Mouse (Mus musculus): ENCODE measurements around the gene Hist1h3e. TPM values are rescaled to one million over a fixed set of nuclear protein-coding genes. Genes with fewer than 3 reads are reported as not detected.
"Not testable (repeated sequence)": the region's sequence is repeated elsewhere in the genome, so short reads cannot be mapped to it uniquely, and the experiment has no call there.

Hist1h3e gene
- total RNA-seq, 2 experiments from 2014 or later = 130 to 134 TPM

GRCm38 (mm10) chr13:23542225-23542980 is 19.8 kb downstream of the Hist1h3e start:
- DNase-seq; intact Hi-C loops (cut with DNase I): not testable (repeated sequence)

GRCm38 (mm10) chr13:23541497-23541896 is 20.7 kb downstream of the Hist1h3e start:
- intact Hi-C loops (cut with DNase I) = no loop called here
- DNase-seq = no peak

GRCm38 (mm10) chr13:23539821-23540220 is 22.3 kb downstream of the Hist1h3e start:
- DNase-seq; intact Hi-C loops (cut with DNase I): not testable (repeated sequence)

GRCm38 (mm10) chr13:23538249-23538648 is 23.9 kb downstream of the Hist1h3e start:
- no peak for DNase-seq
- intact Hi-C loops (cut with DNase I) = no loop called here

GRCm38 (mm10) chr13:23537006-23537710 is 25.0 kb downstream of the Hist1h3e start:
- intact Hi-C loops (cut with DNase I) = no loop called here

GRCm38 (mm10) chr13:23536076-23536822 is 25.9 kb downstream of the Hist1h3e start:
- intact Hi-C loops (cut with DNase I) = no loop called here

More at GRCm38 (mm10) chr13:23537006-23537710, 25.0 kb downstream of the Hist1h3e start:
- no peak for DNase-seq

GRCm38 (mm10) chr13:23535137-23536075 is 26.8 kb downstream of the Hist1h3e start, which contains the start of gene Hist1h3g:
Gene Hist1h3g, plus strand, starts transcription at chr13:23535422.
- peak; percentile 90 for DNase-seq
- intact Hi-C loops (cut with DNase I) = not testable (repeated sequence)

More at GRCm38 (mm10) chr13:23536076-23536822, 25.9 kb downstream of the Hist1h3e start:
- DNase-seq = no peak

GRCm38 (mm10) chr13:23534368-23535131 is 27.6 kb downstream of the Hist1h3e start:
- intact Hi-C loops (cut with DNase I) = no loop called here
- DNase-seq = no peak

- DNase-seq = peak; percentile 74
- intact Hi-C loops (cut with DNase I) = not testable (repeated sequence)
These were observed 28.4 kb downstream of the Hist1h3e start, which contains the start of gene Hist1h2af for GRCm38 (mm10) chr13:23533560-23534367. Gene Hist1h2af, plus strand, starts transcription at chr13:23533906.

- DNase-seq = no peak
- intact Hi-C loops (cut with DNase I) = no loop called here
These were observed 29.7 kb downstream of the Hist1h3e start for GRCm38 (mm10) chr13:23532262-23533075.

GRCm38 (mm10) chr13:23530901-23531875 is 31.0 kb downstream of the Hist1h3e start, which contains the start of gene Hist1h4h:
Gene Hist1h4h, plus strand, starts transcription at chr13:23531050.
- DNase-seq = peak; percentile 97
- intact Hi-C loops (cut with DNase I) = no loop called here

- DNase-seq = peak; percentile 30
- intact Hi-C loops (cut with DNase I) = no loop called here
These were observed 31.8 kb downstream of the Hist1h3e start for GRCm38 (mm10) chr13:23530181-23530900.

GRCm38 (mm10) chr13:23529480-23530165 is 32.5 kb downstream of the Hist1h3e start:
- intact Hi-C loops (cut with DNase I) = loop anchor here (5.0 kb wide), 1 partner anchor 1502 kb away; no protein-coding TSS in a partner anchor

GRCm38 (mm10) chr13:23529005-23529404 is 33.2 kb downstream of the Hist1h3e start:
- intact Hi-C loops (cut with DNase I) = loop anchor here (5.0 kb wide), 1 partner anchor 1502 kb away; no protein-coding TSS in a partner anchor
- no peak for DNase-seq

More at GRCm38 (mm10) chr13:23529480-23530165, 32.5 kb downstream of the Hist1h3e start:
- DNase-seq = no peak
